20 mouse cellular contexts compared by ENCODE assay signal in genomic region chr16:45378959-45379358, GRCm38 (mm10).
"Had no signal": no experiment of that assay in that cellular context is flagged by ENCODE, and none has a peak within 500 bp of the region (broad histone marks: within the 10 kb centered on the region; RNA-seq: fewer than 3 reads in every experiment).

No protein-coding gene starts in this region.

- H3K4me3 ChIP-seq: layer of hippocampus, adult 2 months; left cerebral cortex, adult 2 months; limb, embryonic 12.5 days; limb, embryonic 15.5 days; megakaryocyte, embryonic 14.5 days; midbrain, embryonic 10.5 days; midbrain, embryonic 13.5 days; myocyte; neural tube, embryonic 13.5 days had no signal

- H3K9ac ChIP-seq: limb, embryonic 12.5 days; limb, embryonic 15.5 days; liver, embryonic 14.5 days; liver, postnatal 0 days; midbrain, embryonic 13.5 days; neural tube, embryonic 13.5 days had no signal

- H3K9me3 ChIP-seq: limb, embryonic 12.5 days; limb, embryonic 15.5 days; megakaryocyte, embryonic 14.5 days; midbrain, embryonic 10.5 days; midbrain, embryonic 13.5 days; neural tube, embryonic 13.5 days had no signal

- DNase-seq: layer of hippocampus, postnatal 36 days; left cerebral cortex, postnatal 4 days; liver, postnatal 0 days; retina, postnatal 1 day; right cerebral cortex, postnatal 25 days; spleen, adult 18-20 months; thymus, adult 18-20 months; thymus, postnatal 36 days had no signal

- H3K4me1 ChIP-seq: limb, embryonic 12.5 days; limb, embryonic 15.5 days; midbrain, embryonic 10.5 days; midbrain, embryonic 13.5 days; neural tube, embryonic 13.5 days had no signal

- H3K27ac ChIP-seq: layer of hippocampus, adult 2 months; left cerebral cortex, adult 2 months; limb, embryonic 12.5 days; limb, embryonic 15.5 days; liver, embryonic 14.5 days; midbrain, embryonic 10.5 days; midbrain, embryonic 13.5 days; neural tube, embryonic 13.5 days had no signal

- ATAC-seq: liver, postnatal 0 days; midbrain, embryonic 13.5 days; midbrain, embryonic 16.5 days had no signal

- H3K36me3 ChIP-seq: limb, embryonic 12.5 days; limb, embryonic 15.5 days; midbrain, embryonic 10.5 days had no signal

- H3K4me2 ChIP-seq: limb, embryonic 12.5 days; limb, embryonic 15.5 days; liver, embryonic 11.5 days; midbrain, embryonic 13.5 days; neural tube, embryonic 13.5 days had no signal

- H3K27me3 ChIP-seq: limb, embryonic 12.5 days; limb, embryonic 15.5 days; megakaryocyte, embryonic 14.5 days; midbrain, embryonic 13.5 days; neural tube, embryonic 13.5 days had no signal
